Mouse (Mus musculus) ES-E14 (cell line): ENCODE measurements around the gene Vpreb3.

ENCODE experiments used
- CHD2 ChIP-seq: IDR thresholded peaks from 2 replicates; pipeline ENCODE4 v1.6.1; 2014; ENCODE audit warnings: mild to moderate bottlenecking, low read depth, low read length, inconsistent platforms
- HCFC1 ChIP-seq: IDR thresholded peaks from 2 replicates; pipeline ENCODE4 v1.6.1; 2012; ENCODE audit warnings: low read length, inconsistent platforms, borderline replicate concordance; ENCODE audit not compliant: insufficient read depth
- MAFK ChIP-seq: IDR thresholded peaks from 2 replicates; pipeline ENCODE4 v1.6.1; 2014; ENCODE audit warnings: mild to moderate bottlenecking, low read depth, low read length, inconsistent platforms; ENCODE audit not compliant: insufficient read depth
- ZNF384 ChIP-seq: IDR thresholded peaks from 2 replicates; pipeline ENCODE4 v1.6.1; 2012; ENCODE audit warnings: low read depth, low read length, inconsistent platforms

GRCm38 (mm10) chr10:75945896-75946295 lies 3.0 kb downstream of the Vpreb3 start:
- TF ChIP-seq ZNF384, result no peak
- TF ChIP-seq HCFC1, result no peak
- TF ChIP-seq MAFK, result no peak
- TF ChIP-seq CHD2, result no peak
